Mouse (Mus musculus) embryonic fibroblast, embryonic 13.5 days (primary cell): ENCODE data around the gene Insig2.

Experiments
- CTCF ChIP-seq: IDR thresholded peaks from 2 replicates; pipeline ENCODE4 v1.5.1; 2011; ENCODE audit warnings: mild to moderate bottlenecking, control low read depth, low read length, moderate library complexity, borderline replicate concordance; ENCODE audit not compliant: insufficient read depth
- POLR2A ChIP-seq: IDR thresholded peaks from 2 replicates; pipeline ENCODE4 v1.6.1; 2011; ENCODE audit warnings: low read depth, mild to moderate bottlenecking, control low read depth, low read length, moderate library complexity

- TF ChIP-seq CTCF: no peak
- TF ChIP-seq POLR2A: no peak
Observed at GRCm38 (mm10) chr1:121335789-121336188, 3.4 kb upstream of the Insig2 start.
